Mouse (Mus musculus) gastrocnemius, postnatal 10 days (tissue): ENCODE results near the gene Uxs1. TPM values are rescaled to one million over a fixed set of nuclear protein-coding genes. Genes with fewer than 3 reads are reported as not detected.
A peak's percentile ranks its signal among the peaks of the same experiment; 100 is the strongest.

ENCODE experiments used
- DNase-seq: peaks from one replicate; pipeline ENCODE4 v3.0.0; 2021; ENCODE audit warnings: mixed read lengths
- total RNA-seq, 2 experiments: library from RNA; stranded (reverse); gene quantifications; 2 replicates each; pipeline ENCODE4 v1.2.3; 2021

The Uxs1 gene
- total RNA-seq, 2 experiments from 2014 or later, result 14.9 to 16.2 TPM

DNA sequence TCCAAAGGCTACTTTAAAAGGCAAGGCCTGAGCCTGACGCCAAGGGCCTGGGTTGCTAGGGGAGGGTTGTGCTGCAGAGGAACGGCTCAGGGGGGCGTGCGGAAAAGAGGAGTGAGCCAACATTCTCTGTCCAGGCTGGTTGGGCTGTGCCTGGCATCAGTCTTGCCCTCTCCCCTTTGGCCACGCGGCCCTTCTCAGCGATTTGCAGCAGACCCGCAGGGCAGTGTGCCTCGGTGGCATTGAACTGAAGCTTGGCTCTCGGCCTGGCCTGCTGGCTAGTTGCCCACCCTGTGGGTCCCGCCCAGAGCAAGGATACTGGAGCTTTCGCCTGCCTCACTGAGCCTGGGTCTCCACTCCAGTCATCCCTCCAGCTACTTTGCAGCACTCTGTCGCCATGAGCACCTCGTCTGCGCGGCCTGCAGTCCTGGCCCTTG is 97.1 kb downstream of the Uxs1 start, which contains the start of gene 1500015O10Rik:
Gene 1500015O10Rik, plus strand, starts transcription at position 112 of the 434 bp plus-strand sequence.
- peak; percentile 81 for DNase-seq

DNA sequence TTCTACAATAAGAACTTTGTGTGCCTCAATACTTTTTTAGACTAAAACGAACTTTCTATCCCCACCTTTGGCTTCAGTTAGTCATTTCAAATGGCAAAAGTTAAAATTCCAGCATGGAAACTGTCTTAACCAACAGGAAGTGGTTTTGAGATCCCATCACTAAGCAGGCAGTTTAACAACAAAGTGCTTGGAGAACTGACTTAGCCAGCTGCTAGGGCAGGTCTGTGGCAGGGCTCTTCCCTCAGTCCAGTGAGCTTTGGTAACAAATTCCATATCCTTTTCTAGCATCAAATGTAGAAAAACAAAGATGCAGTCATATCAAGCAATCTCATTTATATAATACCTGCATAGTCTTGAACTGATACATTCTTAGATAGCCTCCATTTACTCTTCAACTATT is 105.1 kb downstream of the Uxs1 start:
- DNase-seq, result no peak

GRCm38 (mm10) chr1:43718793-43719192 is 108.8 kb downstream of the Uxs1 start:
- DNase-seq, result no peak

GRCm38 (mm10) chr1:43717967-43718366 is 109.6 kb downstream of the Uxs1 start:
- no peak for DNase-seq

GRCm38 (mm10) chr1:43714841-43715240 is 112.8 kb downstream of the Uxs1 start:
- no peak for DNase-seq

DNA sequence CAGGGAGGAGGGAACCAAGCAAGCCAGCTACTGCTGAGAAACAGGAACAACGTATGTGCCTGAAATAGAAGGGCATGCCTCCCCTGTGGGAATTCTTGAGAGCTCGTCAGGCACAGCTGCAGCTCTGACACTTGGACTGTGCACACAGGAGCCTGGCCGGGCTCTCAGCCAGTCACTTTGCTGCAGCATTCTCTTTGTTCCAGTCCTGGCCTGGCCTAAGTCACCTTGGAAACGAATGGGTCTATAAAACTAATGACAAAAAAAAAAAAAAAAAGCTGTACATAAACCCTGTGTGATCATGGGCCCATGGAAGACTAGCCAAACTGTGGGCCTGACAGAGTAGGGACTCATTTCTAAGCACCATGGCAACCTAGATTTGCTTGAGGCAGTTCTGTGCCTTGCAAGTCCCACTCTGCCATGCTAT is 129.0 kb downstream of the Uxs1 start:
- peak; percentile 24 for DNase-seq

Other genes with a start within 250 kb of the Uxs1 start
- 10 to 100 TPM; 31.9 to 33.2 TPM for gene 1500015O10Rik, start 97.2 kb downstream of the Uxs1 start, total RNA-seq
- gene Tpp2, start 105.8 kb upstream of the Uxs1 start, total RNA-seq, result 10 to 100 TPM; 39.2 to 41.8 TPM
- gene Mettl21c, start 192.2 kb upstream of the Uxs1 start, total RNA-seq, result 100 to 1,000 TPM in 1 of 2 experiments, 10 to 100 TPM in 1; 89.0 to 108 TPM
- not detected for gene Gm8251, start 234.1 kb upstream of the Uxs1 start, total RNA-seq